Mouse (Mus musculus): Measurements from ENCODE around the gene Panx3. TPM values are rescaled to one million over a fixed set of nuclear protein-coding genes. Genes with fewer than 3 reads are reported as not detected.
A peak's percentile ranks its signal among the peaks of the same experiment; 100 is the strongest.

Gene Panx3
- total RNA-seq, 2 experiments from 2014 or later: not detected

- DNase-seq (ENCODE audit: low spot score in 2 of 2): no peak
These were observed 34.8 kb downstream of the Panx3 start for GRCm38 (mm10) chr9:37634269-37634668.

GRCm38 (mm10) chr9:37632305-37632704 lies 36.7 kb downstream of the Panx3 start:
- DNase-seq (ENCODE audit: low spot score in 2 of 2): no peak

GRCm38 (mm10) chr9:37629941-37630340 lies 39.1 kb downstream of the Panx3 start:
- DNase-seq (ENCODE audit: low spot score in 2 of 2): no peak

DNA sequence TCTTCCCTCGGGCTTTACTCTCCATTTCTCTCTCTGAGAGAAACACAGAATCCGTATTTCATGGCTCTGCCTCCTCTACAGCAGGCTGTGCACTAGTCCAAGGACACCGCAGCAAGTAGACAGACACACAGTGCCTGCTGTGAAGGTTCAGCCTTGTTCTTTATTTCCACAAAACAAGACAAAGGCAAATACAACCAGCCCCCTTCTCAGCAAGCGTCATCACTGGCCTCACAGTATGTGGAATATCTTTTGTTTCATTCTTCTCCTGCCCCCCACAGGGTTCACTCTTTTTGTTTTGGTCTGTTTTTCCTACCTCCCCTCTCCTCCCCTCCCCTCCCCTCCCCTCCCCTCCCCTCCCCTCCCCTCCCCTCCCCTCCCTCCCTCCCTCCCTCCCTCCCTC lies 40.5 kb downstream of the Panx3 start:
- DNase-seq (ENCODE audit: low spot score in 2 of 2): no peak

- DNase-seq (ENCODE audit: low spot score in 2 of 2): no peak
These were observed 41.8 kb downstream of the Panx3 start for GRCm38 (mm10) chr9:37627263-37627662.

DNA sequence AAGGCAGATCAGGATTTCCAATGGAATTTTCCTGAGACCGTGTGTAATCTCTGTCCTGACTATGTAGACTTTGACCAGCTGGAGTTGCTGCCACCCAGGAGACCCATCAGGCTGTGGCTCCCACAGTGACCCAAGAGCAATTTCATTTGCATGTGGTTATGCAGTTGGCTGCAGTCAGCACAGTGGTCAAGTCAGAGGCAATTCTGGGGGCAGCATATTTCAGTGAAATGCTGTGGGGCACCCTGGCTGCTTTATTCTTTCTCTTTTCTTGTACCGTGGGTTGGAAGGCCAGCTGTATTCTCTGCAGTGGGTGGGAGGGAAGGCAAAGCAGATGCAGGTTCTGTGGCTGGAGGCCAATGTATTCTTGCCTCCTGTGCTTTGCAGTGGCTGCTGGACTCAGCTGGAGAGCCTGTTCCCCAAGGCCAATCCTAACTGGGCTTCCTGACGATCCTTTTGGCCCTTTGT lies 42.9 kb downstream of the Panx3 start:
- DNase-seq (ENCODE audit: low spot score in 2 of 2): peak in 1 of 2 experiments; percentile 51

GRCm38 (mm10) chr9:37625641-37626040 lies 43.4 kb downstream of the Panx3 start:
- DNase-seq (ENCODE audit: low spot score in 2 of 2): peak; percentile 87 to 92

- peak in 1 of 2 experiments; percentile 41 for DNase-seq (ENCODE audit: low spot score in 2 of 2)
These were observed 43.9 kb downstream of the Panx3 start for GRCm38 (mm10) chr9:37625129-37625528.

DNA sequence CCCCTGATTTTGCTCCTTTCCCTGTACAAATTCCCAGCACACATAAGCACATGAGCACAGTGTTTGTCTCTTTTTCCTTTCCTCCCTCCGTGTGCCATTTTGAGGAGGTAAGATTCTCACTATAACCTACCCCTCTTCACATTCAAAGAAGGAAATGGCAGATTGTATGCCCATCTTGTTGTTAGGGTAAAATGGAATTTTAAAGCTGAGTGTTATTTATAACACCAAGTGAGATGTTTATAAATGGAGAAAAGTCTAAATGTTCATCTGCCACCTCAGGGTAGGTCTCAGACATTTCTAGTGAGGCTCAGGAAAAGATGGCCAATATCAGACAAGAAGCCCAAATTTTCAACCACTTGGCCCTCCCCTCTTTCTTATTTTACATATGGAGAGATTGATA lies 44.5 kb downstream of the Panx3 start:
- DNase-seq (ENCODE audit: low spot score in 2 of 2): no peak

- no peak for DNase-seq (ENCODE audit: low spot score in 2 of 2)
These were observed 45.1 kb downstream of the Panx3 start for GRCm38 (mm10) chr9:37623981-37624380.

GRCm38 (mm10) chr9:37621290-37621689 lies 47.7 kb downstream of the Panx3 start:
- DNase-seq (ENCODE audit: low spot score in 2 of 2): peak in 1 of 2 experiments; percentile 71

DNA sequence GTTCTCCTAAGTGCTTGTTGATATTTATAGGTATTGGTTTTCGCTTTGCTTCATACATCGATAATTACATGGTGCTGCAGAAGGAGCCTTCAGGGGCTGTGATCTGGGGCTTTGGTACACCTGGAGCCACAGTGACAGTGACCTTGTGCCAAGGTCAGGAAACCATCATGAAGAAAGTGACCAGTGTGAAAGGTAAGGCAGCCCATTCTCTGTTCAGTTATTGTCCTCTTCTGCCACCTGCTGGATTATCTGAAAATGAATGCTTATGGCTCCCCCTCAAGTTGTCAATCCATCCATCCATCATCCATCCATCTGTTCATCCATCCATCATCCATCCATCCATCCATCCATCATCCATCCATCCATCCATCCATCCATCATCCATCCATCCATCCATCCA lies 52.3 kb downstream of the Panx3 start:
- DNase-seq (ENCODE audit: low spot score in 2 of 2): peak in 1 of 2 experiments; percentile 72

- peak in 1 of 2 experiments; percentile 66 for DNase-seq (ENCODE audit: low spot score in 2 of 2)
These were observed 53.8 kb downstream of the Panx3 start for GRCm38 (mm10) chr9:37615220-37615619.

GRCm38 (mm10) chr9:37614316-37614715 lies 54.7 kb downstream of the Panx3 start:
- no peak for DNase-seq (ENCODE audit: low spot score in 2 of 2)

- DNase-seq (ENCODE audit: low spot score in 2 of 2): no peak
These were observed 55.1 kb downstream of the Panx3 start for GRCm38 (mm10) chr9:37613911-37614280.

- peak; percentile 81 to 90 for DNase-seq (ENCODE audit: low spot score in 2 of 2)
These were observed 55.7 kb downstream of the Panx3 start, which contains the start of gene Spa17 for GRCm38 (mm10) chr9:37613182-37613910. TSS of gene Spa17 (minus strand) at chr9:37613722.

Other genes starting within 250 kb of the Panx3 start
- 1 to 10 TPM; 7.2 to 8.9 TPM for gene Robo3, start 236.0 kb downstream of the Panx3 start, total RNA-seq (2021)
- gene Msantd2, start 179.9 kb downstream of the Panx3 start, total RNA-seq (2021): 10 to 100 TPM; 22.9 to 23.1 TPM
- 10 to 100 TPM; 13.1 to 14.3 TPM for gene Esam, start 141.2 kb downstream of the Panx3 start, total RNA-seq (2021)
- 1 to 10 TPM; 2.3 to 3.0 TPM for gene Vsig2, start 130.0 kb downstream of the Panx3 start, total RNA-seq (2021)
- gene Nrgn, start 116.3 kb downstream of the Panx3 start, total RNA-seq (2021): 1,000 to 10,000 TPM; 1,533 to 1,565 TPM
- gene Siae, start 113.5 kb downstream of the Panx3 start, total RNA-seq (2021): 10 to 100 TPM; 11.2 to 14.6 TPM
- 1 to 10 TPM; 1.5 to 2.8 TPM for gene Spa17, start 55.5 kb downstream of the Panx3 start, total RNA-seq (2021)
- gene Tbrg1, start 11.9 kb downstream of the Panx3 start, total RNA-seq (2021): 10 to 100 TPM; 44.4 to 45.6 TPM
- not detected for gene Olfr160, start 47.0 kb upstream of the Panx3 start, total RNA-seq (2021)
- gene Olfr874, start 75.9 kb upstream of the Panx3 start, total RNA-seq (2021): not detected
- gene Olfr875, start 102.6 kb upstream of the Panx3 start, total RNA-seq (2021): not detected
- gene Olfr876, start 133.8 kb upstream of the Panx3 start, total RNA-seq (2021): not detected
- gene Olfr877, start 185.0 kb upstream of the Panx3 start, total RNA-seq (2021): not detected
- not detected for gene Olfr145, start 227.5 kb upstream of the Panx3 start, total RNA-seq (2021)
- gene Olfr878, start 248.6 kb upstream of the Panx3 start, total RNA-seq (2021): not detected

Data from layer of hippocampus, adult 18-20 months (tissue).